Mouse (Mus musculus): ENCODE measurements around the gene Acot2.

DNA sequence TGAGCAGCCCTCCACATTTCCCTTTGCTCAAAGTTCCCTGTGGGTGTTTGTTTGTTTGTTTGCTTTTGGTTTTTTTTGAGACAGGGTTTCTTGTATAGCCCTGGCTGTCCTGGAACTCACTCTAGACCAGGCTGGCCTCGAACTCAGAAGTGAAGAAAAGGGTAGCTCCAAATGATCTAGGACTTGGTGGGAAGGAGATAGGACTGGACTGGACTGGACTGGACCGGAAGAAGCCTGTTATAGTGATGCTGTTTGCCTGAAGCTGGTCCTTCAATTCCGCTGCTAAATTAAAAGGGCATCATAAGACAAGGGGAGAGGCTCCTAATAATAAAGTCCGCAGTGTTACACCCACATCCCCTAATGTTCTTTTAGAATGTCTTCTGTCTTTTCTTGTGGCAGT lies 822 bp downstream of the Acot2 start:
- TF ChIP-seq CTCF (IDR thresholded peaks at IDR 0.05; ENCODE audit: insufficient read depth, low read depth, low read length), result no peak
- TF ChIP-seq POLR2A (IDR thresholded peaks at IDR 0.05; ENCODE audit: insufficient read depth, low read depth, low read length), result no peak
